Mouse (Mus musculus) olfactory bulb, adult 2 months (tissue): ENCODE data around the gene Sept5.

Experiments
- CTCF ChIP-seq: fragments of 200-500 bp; IDR thresholded peaks from 2 replicates; pipeline ENCODE4 v1.5.1; 2012; ENCODE audit warnings: low read depth, mild to moderate bottlenecking, low read length, moderate library complexity; ENCODE audit not compliant: insufficient read depth
- POLR2A ChIP-seq: fragments of 200-500 bp; IDR thresholded peaks from 2 replicates; pipeline ENCODE4 v1.6.1; 2012; ENCODE audit warnings: mild to moderate bottlenecking, low read depth, low read length, moderate library complexity; ENCODE audit not compliant: insufficient read depth

DNA sequence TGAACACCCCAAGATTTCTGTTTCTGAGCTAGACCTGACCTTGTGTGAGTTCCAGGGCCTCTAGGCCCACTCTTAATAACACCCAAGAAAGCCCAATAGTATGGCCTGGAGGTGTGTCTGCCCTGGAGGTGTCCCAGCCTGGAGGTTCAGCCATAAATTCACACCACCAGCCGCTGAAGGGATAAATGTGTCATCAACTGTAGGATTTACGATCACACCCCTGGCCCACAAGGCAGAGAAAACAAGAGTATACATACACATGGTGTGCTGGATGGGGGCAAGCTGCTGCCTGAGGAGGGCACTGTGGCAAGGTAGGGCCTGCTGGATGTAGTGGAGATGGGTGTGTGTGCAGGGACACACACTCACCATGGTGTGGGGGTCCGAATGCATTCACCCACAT, 16.5 kb downstream of the Sept5 start:
- TF ChIP-seq POLR2A, result no peak
- TF ChIP-seq CTCF, result no peak
